Mouse (Mus musculus) bone marrow, adult 2 months (tissue): ENCODE measurements at regions not wholly inside any gene's neighbourhood (a gene's known extent, or its start where the extent isn't known, plus 50 kb on each side); places are given as distances from the start of the nearest gene placed in this dataset.

Experiments
- H3K27ac ChIP-seq: fragments of 200-500 bp; 2 replicates; pipeline ENCODE4 v1.5.1; 2012; ENCODE audit warnings: low read depth, mild to moderate bottlenecking, control low read depth, inconsistent platforms, low read length; ENCODE audit not compliant: control insufficient read depth, poor library complexity, insufficient read depth
- H3K4me1 ChIP-seq: fragments of 200-500 bp; 2 replicates; pipeline ENCODE4 v1.6.1; 2011; ENCODE audit warnings: low read length; ENCODE audit not compliant: control insufficient read depth, insufficient read depth
- H3K4me3 ChIP-seq: fragments of 200-500 bp; replicated peaks from 2 replicates; pipeline ENCODE3; 2011; ENCODE audit warnings: mild to moderate bottlenecking, low read depth, low read length, control low read depth; ENCODE audit not compliant: control insufficient read depth
- CTCF ChIP-seq: fragments of 200-500 bp; IDR thresholded peaks from 2 replicates; pipeline ENCODE4 v1.5.1; 2011; ENCODE audit warnings: low read length, control low read depth; ENCODE audit not compliant: control insufficient read depth, insufficient read depth
- POLR2A ChIP-seq: fragments of 200-500 bp; IDR thresholded peaks from 2 replicates; pipeline ENCODE4 v1.6.1; 2011; ENCODE audit warnings: low read depth, mild to moderate bottlenecking, control low read depth, low read length, borderline replicate concordance; ENCODE audit not compliant: control insufficient read depth
- WGBS: fragments of 180-500 bp; shearing (Covaris S2); methylation state at CpG from one replicate; pipeline ENCODE4 v1.1.7; 2018; 5-methylcytosine and 5-hydroxymethylcytosine counted together

- TF ChIP-seq CTCF (no peak), POLR2A (no peak)
- Histone ChIP-seq H3K27ac (no peak overlapping the region), H3K4me1 (no peaks in the 10 kb centered on the region), H3K4me3 (no peak overlapping the region)
- WGBS, result 95% methylated on average over 14 of the region's 14 CpGs
Measured at GRCm38 (mm10) chr6:144940871-144941380, 135.1 kb downstream of the Bcat1 start.

GRCm38 (mm10) chr6:144938613-144939236 is 137.3 kb downstream of the Bcat1 start:
- H3K27ac ChIP-seq, result no peak overlapping the region
- no peaks in the 10 kb centered on the region for H3K4me1 ChIP-seq
- WGBS, result 84% methylated on average over 12 of the region's 12 CpGs
- no peak overlapping the region for H3K4me3 ChIP-seq
- TF ChIP-seq POLR2A (no peak), CTCF (no peak)

GRCm38 (mm10) chr6:144937211-144937610 is 138.8 kb downstream of the Bcat1 start:
- WGBS, result 92% methylated on average over 7 of the region's 7 CpGs
- no peak for TF ChIP-seq POLR2A
- TF ChIP-seq CTCF, result no peak
- Histone ChIP-seq H3K4me3 (no peak overlapping the region), H3K4me1 (no peaks in the 10 kb centered on the region), H3K27ac (no peak overlapping the region)

- no peak overlapping the region for H3K27ac ChIP-seq
- H3K4me1 ChIP-seq, result peaks cover 2% of the 10 kb centered on the region; the same call in 1 of the 2 replicates
- no peak overlapping the region for H3K4me3 ChIP-seq
- 77% methylated on average over 6 of the region's 6 CpGs for WGBS
- no peak for TF ChIP-seq POLR2A
- TF ChIP-seq CTCF, result no peak
Measured at GRCm38 (mm10) chr6:144933722-144934235, 142.2 kb downstream of the Bcat1 start.

- no peak overlapping the region for H3K4me3 ChIP-seq
- H3K27ac ChIP-seq, result no peak overlapping the region
- peaks cover 2% of the 10 kb centered on the region; the same call in 1 of the 2 replicates for H3K4me1 ChIP-seq
- TF ChIP-seq CTCF, result peak; percentile 23; the same call in 1 of the 2 replicates
- no peak for TF ChIP-seq POLR2A
- 81% methylated on average over 7 of the region's 7 CpGs for WGBS
Measured at GRCm38 (mm10) chr6:144932402-144932801, 143.6 kb downstream of the Bcat1 start.

- Histone ChIP-seq H3K4me1 (peaks cover 6% of the 10 kb centered on the region), H3K27ac (no peak overlapping the region), H3K4me3 (no peak overlapping the region)
- TF ChIP-seq CTCF (no peak), POLR2A (no peak)
- WGBS, result 80% methylated on average over 4 of the region's 4 CpGs
Measured at GRCm38 (mm10) chr6:144929959-144930358, 146.0 kb downstream of the Bcat1 start.

- Histone ChIP-seq H3K27ac (no peak overlapping the region), H3K4me1 (peaks cover 6% of the 10 kb centered on the region), H3K4me3 (no peak overlapping the region)
- WGBS, result 65% methylated on average over 5 of the region's 5 CpGs
- TF ChIP-seq CTCF (no peak), POLR2A (no peak)
Measured at GRCm38 (mm10) chr6:144929262-144929855, 146.6 kb downstream of the Bcat1 start.

- no peak overlapping the region for H3K4me3 ChIP-seq
- 66% methylated on average over 6 of the region's 6 CpGs for WGBS
- TF ChIP-seq CTCF, result no peak
- TF ChIP-seq POLR2A, result no peak
- no peak overlapping the region for H3K27ac ChIP-seq
- peaks cover 6% of the 10 kb centered on the region for H3K4me1 ChIP-seq
Measured at GRCm38 (mm10) chr6:144927599-144927998, 145.8 kb upstream of the Sox5 start.
